Mouse (Mus musculus): ENCODE results near the gene Arhgap1.
A peak's percentile ranks its signal among the peaks of the same experiment; 100 is the strongest.

Arhgap1 gene

DNA sequence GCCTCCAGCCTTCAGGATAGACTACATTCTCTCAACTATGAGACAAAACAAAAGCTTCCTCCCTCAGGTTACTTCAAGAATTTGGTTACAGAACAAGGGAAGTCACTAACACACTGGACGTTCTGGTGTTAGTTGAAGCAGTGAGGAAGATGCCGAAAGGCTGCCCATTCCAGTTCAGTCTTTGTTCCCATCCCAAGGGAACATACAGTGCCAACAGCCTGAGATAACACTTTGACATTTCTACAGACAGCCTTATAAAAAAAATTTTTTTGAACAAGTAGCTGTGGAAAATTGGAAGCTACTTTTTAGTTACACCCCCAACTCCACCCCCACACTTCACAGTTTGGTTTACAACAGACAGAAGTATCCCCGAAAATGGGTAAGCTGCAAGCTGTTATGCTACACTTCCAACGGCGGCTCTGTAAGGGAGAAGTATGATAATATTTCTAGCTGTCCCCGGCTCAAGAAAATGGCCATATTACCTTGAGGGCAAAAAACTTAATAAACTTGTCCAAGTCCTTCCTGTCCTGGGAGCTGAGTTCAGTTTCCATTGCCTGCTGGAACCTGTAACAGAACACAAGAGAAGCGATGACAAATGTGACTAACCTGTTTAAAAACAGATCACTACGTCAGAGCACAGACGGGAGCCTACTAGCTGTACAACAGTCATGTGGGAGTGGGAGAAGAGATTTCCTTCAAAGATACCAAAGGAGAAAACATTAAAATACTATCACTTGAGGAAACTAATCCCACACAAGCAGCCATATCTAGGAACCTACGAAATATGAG, 46.0 kb downstream of the Arhgap1 start:
- DNase-seq (ENCODE audit: low read depth, low spot score) = no peak

DNA sequence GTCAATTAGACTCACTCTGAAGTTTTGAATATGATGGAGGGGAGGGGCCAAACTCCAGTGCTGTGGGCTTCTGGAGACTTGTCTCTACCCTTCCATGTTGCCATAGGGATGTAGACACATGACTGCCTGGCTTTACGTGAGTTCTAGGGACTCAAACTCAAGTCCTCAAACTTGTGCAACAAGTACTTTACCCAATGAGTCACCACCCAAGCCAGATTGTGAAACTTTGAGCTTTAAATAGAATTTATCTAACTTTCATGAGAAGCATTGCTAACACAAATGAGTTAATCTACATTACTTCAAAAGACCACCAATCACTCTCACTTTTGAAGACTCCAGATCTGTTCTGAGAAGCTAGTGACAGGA, 46.5 kb downstream of the Arhgap1 start:
- no peak for DNase-seq (ENCODE audit: low read depth, low spot score)

DNA sequence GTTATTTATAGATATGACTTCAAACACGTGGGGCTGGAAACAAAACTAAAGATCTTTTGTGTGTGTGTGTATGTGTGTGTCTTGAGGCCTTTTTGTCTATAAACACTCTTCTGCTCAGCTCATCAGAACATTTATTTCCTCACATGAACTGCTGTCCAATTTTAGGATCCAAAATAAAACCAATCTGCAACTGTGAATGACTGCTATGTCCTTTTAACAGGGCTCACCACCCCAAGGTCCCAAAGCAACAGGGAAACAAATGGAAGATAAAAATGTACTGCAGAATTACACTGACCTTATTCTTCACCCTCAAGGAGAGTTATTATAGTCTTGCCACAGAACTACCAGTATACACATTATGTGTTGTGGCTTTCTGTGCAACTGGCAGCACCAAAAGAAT, 49.6 kb downstream of the Arhgap1 start:
- no peak for DNase-seq (ENCODE audit: low read depth, low spot score)

GRCm38 (mm10) chr2:91701366-91701765, 51.7 kb downstream of the Arhgap1 start:
- DNase-seq (ENCODE audit: low read depth, low spot score) = no peak

- DNase-seq (ENCODE audit: low read depth, low spot score) = peak; percentile 21
Observed at GRCm38 (mm10) chr2:91705736-91706135, 56.1 kb downstream of the Arhgap1 start.

- DNase-seq (ENCODE audit: low read depth, low spot score) = no peak
Observed at GRCm38 (mm10) chr2:91706456-91706855, 56.8 kb downstream of the Arhgap1 start.

DNA sequence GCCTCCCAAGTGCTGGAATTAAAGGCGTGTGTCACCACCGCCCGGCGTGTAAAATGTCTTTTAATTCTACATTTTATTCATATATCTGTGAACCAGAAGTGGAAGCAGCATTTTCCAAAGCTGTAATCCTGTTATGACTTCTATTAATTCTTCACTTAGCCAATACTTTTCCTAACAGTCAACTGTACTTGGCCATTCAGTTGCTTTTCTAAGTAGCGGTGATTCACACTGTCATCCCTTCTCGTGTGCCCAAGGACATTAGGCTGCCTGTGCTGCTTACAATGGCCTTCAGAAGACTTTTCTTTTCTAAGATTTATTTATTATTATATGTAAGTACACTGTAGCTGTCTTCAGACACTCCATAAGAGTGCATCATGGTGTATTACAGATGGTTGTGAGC, 58.7 kb downstream of the Arhgap1 start:
- no peak for DNase-seq (ENCODE audit: low read depth, low spot score)

GRCm38 (mm10) chr2:91710272-91711234, 60.9 kb downstream of the Arhgap1 start, which contains the start of the genes Atg13 and Harbi1:
Gene Atg13 (minus strand): TSS chr2:91710576.
Gene Harbi1 (plus strand): TSS chr2:91710852.
- DNase-seq (ENCODE audit: low read depth, low spot score) = peak; percentile 96

DNA sequence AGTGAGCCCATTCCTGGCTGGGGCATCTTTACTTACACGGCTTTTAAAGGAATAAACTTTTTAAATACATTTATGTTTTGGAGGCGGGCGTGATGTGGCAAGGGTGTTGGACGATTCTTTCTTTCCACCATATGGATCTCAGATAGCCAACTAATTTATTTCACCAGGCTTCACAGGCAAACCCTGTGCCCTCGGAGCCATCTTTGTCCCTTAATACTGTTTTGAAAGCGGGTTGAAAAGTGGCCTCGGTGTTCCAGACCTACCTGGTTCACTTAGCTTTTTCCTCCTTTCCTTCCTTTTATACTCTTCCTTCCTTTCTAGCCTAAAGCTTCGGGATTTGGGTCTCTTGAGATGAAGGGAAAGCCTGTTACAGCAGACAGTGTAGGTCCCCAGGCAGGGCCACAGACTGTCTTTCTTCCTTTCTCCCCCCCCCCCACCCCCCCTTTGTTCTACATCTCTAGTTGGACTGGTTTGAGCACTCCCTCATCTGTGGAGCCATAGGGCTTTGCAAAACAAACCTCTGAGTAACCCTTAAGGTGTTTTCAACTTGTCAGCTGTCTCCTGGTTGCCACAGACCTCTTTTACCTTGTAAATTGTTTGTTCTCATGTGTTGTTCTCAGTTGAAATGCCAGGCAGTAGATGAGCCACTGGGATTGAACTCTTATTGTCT, 61.7 kb downstream of the Arhgap1 start:
- DNase-seq (ENCODE audit: low read depth, low spot score) = no peak

DNA sequence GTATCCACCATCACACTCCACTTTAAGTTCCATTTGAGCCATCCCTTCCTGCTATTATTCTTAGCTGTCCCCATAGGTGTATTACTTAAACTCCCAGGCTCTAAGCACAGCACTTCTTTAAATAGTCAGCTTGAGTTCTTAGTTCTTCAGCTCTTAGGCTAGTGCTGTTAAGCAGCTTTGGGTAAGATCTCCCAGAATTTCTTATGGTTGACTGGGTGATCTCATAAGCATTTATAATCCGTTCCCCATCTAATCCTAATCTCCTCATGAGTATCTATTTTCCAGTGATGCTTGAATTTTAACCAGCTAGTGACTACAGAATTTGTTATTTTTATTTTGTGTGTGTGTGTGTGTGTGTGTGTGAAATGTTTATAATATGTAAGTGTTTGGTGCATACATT, 65.3 kb downstream of the Arhgap1 start:
- DNase-seq (ENCODE audit: low read depth, low spot score) = no peak

- no peak for DNase-seq (ENCODE audit: low read depth, low spot score)
Observed at GRCm38 (mm10) chr2:91718276-91718675, 68.6 kb downstream of the Arhgap1 start.

Data from CD4-positive helper T cell, adult 2 months (primary cell).